Mouse (Mus musculus) neural tube, embryonic 15.5 days (tissue): Measurements from ENCODE around the gene Hacl1. TPM values are rescaled to one million over a fixed set of nuclear protein-coding genes. Genes with fewer than 3 reads are reported as not detected.

Source experiments
- ATAC-seq: fragments of 200-750 bp; cut with Nextera tagmentation; 2 replicates; pipeline ENCODE4 v1.8.0; 2017; ENCODE audit warnings: mild to moderate bottlenecking, moderate TSS enrichment, moderate library complexity; ENCODE audit not compliant: low FRiP score
- H3K27ac ChIP-seq: fragments of 300-500 bp; sonication (generic); replicated peaks from 2 replicates; pipeline ENCODE4 v1.5.1; 2015; ENCODE audit warnings: mild to moderate bottlenecking, inconsistent platforms
- H3K27me3 ChIP-seq: fragments of 300-500 bp; sonication (generic); replicated peaks from 2 replicates; pipeline ENCODE4 v1.6.1; 2015; ENCODE audit warnings: inconsistent platforms
- H3K36me3 ChIP-seq: fragments of 300-500 bp; sonication (generic); 2 replicates; pipeline ENCODE4 v1.6.1; 2015; ENCODE audit warnings: inconsistent platforms
- H3K4me1 ChIP-seq: fragments of 300-500 bp; sonication (generic); 2 replicates; pipeline ENCODE4 v1.6.1; 2015; ENCODE audit warnings: inconsistent platforms
- H3K4me2 ChIP-seq: fragments of 300-500 bp; sonication (generic); 2 replicates; pipeline ENCODE4 v1.6.1; 2015; ENCODE audit warnings: inconsistent platforms, mild to moderate bottlenecking, moderate library complexity
- H3K4me3 ChIP-seq: fragments of 300-500 bp; sonication (generic); replicated peaks from 2 replicates; pipeline ENCODE4 v1.5.1; 2015; ENCODE audit warnings: mild to moderate bottlenecking, inconsistent platforms
- H3K9ac ChIP-seq: fragments of 300-500 bp; sonication (generic); replicated peaks from 2 replicates; pipeline ENCODE4 v1.6.1; 2015; ENCODE audit warnings: mild to moderate bottlenecking, inconsistent platforms
- H3K9me3 ChIP-seq: fragments of 300-500 bp; sonication (generic); replicated peaks from 2 replicates; pipeline ENCODE4 v1.6.1; 2016; ENCODE audit warnings: inconsistent platforms
- WGBS: fragments of 180-500 bp; shearing (Covaris S2); methylation state at CpG from one replicate; pipeline ENCODE4 v1.1.7; 2015; ENCODE audit warnings: mixed read lengths; 5-methylcytosine and 5-hydroxymethylcytosine counted together
- polyA plus RNA-seq: library from polyadenylated mRNA; unstranded; fragments of >200 nt; fragmentation: Nextera tagmentation; extraction: Ambion mirVana; gene quantifications from 2 replicates; pipeline ENCODE4 v1.2.1, GENCODE M21; 2015

Hacl1 gene
- polyA plus RNA-seq, 1 experiment from 2014 or later = 7.9 TPM

GRCm38 (mm10) chr14:31583082-31583481, 58.0 kb downstream of the Hacl1 start:
- no peak for ATAC-seq
- H3K36me3 ChIP-seq = no peaks in the 10 kb centered on the region
- no peaks in the 10 kb centered on the region for H3K9me3 ChIP-seq
- no peak overlapping the region for H3K4me3 ChIP-seq
- no peak overlapping the region for H3K9ac ChIP-seq
- H3K27me3 ChIP-seq = no peaks in the 10 kb centered on the region
- H3K4me2 ChIP-seq = no peak overlapping the region
- 88% methylated on average over 9 of the region's 9 CpGs for WGBS
- no peaks in the 10 kb centered on the region for H3K4me1 ChIP-seq
- H3K27ac ChIP-seq = no peak overlapping the region

GRCm38 (mm10) chr14:31577966-31578735, 62.9 kb downstream of the Hacl1 start:
- Histone ChIP-seq H3K4me3 (no peak overlapping the region), H3K27me3 (no peaks in the 10 kb centered on the region), H3K9me3 (no peaks in the 10 kb centered on the region), H3K27ac (no peak overlapping the region), H3K36me3 (no peaks in the 10 kb centered on the region), H3K4me1 (no peaks in the 10 kb centered on the region), H3K9ac (no peak overlapping the region), H3K4me2 (no peak overlapping the region)
- 54% methylated on average over 9 of the region's 9 CpGs for WGBS
- no peak for ATAC-seq

- Histone ChIP-seq H3K4me1 (no peaks in the 10 kb centered on the region), H3K9ac (no peak overlapping the region), H3K27me3 (no peaks in the 10 kb centered on the region), H3K36me3 (no peaks in the 10 kb centered on the region), H3K4me2 (no peak overlapping the region), H3K4me3 (no peak overlapping the region), H3K9me3 (no peaks in the 10 kb centered on the region), H3K27ac (no peak overlapping the region)
- WGBS = 63% methylated on average over 10 of the region's 10 CpGs
- no peak for ATAC-seq
Observed at GRCm38 (mm10) chr14:31576846-31577697, 64.0 kb downstream of the Hacl1 start.

GRCm38 (mm10) chr14:31575866-31576265, 65.2 kb downstream of the Hacl1 start:
- Histone ChIP-seq H3K9me3 (no peaks in the 10 kb centered on the region), H3K4me2 (no peak overlapping the region), H3K4me3 (no peak overlapping the region), H3K4me1 (no peaks in the 10 kb centered on the region), H3K9ac (no peak overlapping the region), H3K36me3 (no peaks in the 10 kb centered on the region), H3K27ac (no peak overlapping the region), H3K27me3 (no peaks in the 10 kb centered on the region)
- no peak for ATAC-seq
- 82% methylated on average over 9 of the region's 9 CpGs for WGBS

GRCm38 (mm10) chr14:31574903-31575665, 66.0 kb downstream of the Hacl1 start:
- no peaks in the 10 kb centered on the region for H3K27me3 ChIP-seq
- no peak overlapping the region for H3K27ac ChIP-seq
- no peaks in the 10 kb centered on the region for H3K36me3 ChIP-seq
- 94% methylated on average over 18 of the region's 18 CpGs for WGBS
- no peaks in the 10 kb centered on the region for H3K9me3 ChIP-seq
- H3K9ac ChIP-seq = no peak overlapping the region
- ATAC-seq = no peak
- H3K4me3 ChIP-seq = no peak overlapping the region
- no peaks in the 10 kb centered on the region for H3K4me1 ChIP-seq
- no peak overlapping the region for H3K4me2 ChIP-seq

GRCm38 (mm10) chr14:31572561-31573175, 68.4 kb downstream of the Hacl1 start:
- 73% methylated on average over 9 of the region's 9 CpGs for WGBS
- Histone ChIP-seq H3K4me2 (no peak overlapping the region), H3K9me3 (no peaks in the 10 kb centered on the region)

GRCm38 (mm10) chr14:31571419-31571818, 69.7 kb downstream of the Hacl1 start:
- H3K4me3 ChIP-seq = no peak overlapping the region

More at GRCm38 (mm10) chr14:31572561-31573175, 68.4 kb downstream of the Hacl1 start:
- no peaks in the 10 kb centered on the region for H3K36me3 ChIP-seq
- H3K9ac ChIP-seq = no peak overlapping the region
- no peaks in the 10 kb centered on the region for H3K27me3 ChIP-seq
- no peak overlapping the region for H3K4me3 ChIP-seq
- H3K27ac ChIP-seq = no peak overlapping the region
- H3K4me1 ChIP-seq = no peaks in the 10 kb centered on the region
- ATAC-seq = no peak

GRCm38 (mm10) chr14:31570131-31570951, 70.7 kb downstream of the Hacl1 start:
- Histone ChIP-seq H3K27me3 (no peaks in the 10 kb centered on the region), H3K27ac (no peak overlapping the region), H3K9me3 (no peaks in the 10 kb centered on the region), H3K4me2 (no peak overlapping the region), H3K9ac (no peak overlapping the region), H3K36me3 (no peaks in the 10 kb centered on the region), H3K4me1 (no peaks in the 10 kb centered on the region), H3K4me3 (no peak overlapping the region)
- 78% methylated on average over 6 of the region's 6 CpGs for WGBS
- ATAC-seq = no peak

More at GRCm38 (mm10) chr14:31571419-31571818, 69.7 kb downstream of the Hacl1 start:
- H3K9me3 ChIP-seq = no peaks in the 10 kb centered on the region
- no peak overlapping the region for H3K27ac ChIP-seq
- H3K27me3 ChIP-seq = no peaks in the 10 kb centered on the region
- H3K36me3 ChIP-seq = no peaks in the 10 kb centered on the region
- ATAC-seq = no peak
- no peak overlapping the region for H3K9ac ChIP-seq
- H3K4me2 ChIP-seq = no peak overlapping the region
- 91% methylated on average over 5 of the region's 5 CpGs for WGBS
- H3K4me1 ChIP-seq = no peaks in the 10 kb centered on the region

- peak; percentile 38; the same call in 1 of the 2 replicates for ATAC-seq
- H3K4me3 ChIP-seq = no peak overlapping the region
- H3K27me3 ChIP-seq = no peaks in the 10 kb centered on the region
- 46% methylated on average over 7 of the region's 7 CpGs for WGBS
- H3K9me3 ChIP-seq = no peaks in the 10 kb centered on the region
- H3K4me1 ChIP-seq = no peaks in the 10 kb centered on the region
- H3K36me3 ChIP-seq = no peaks in the 10 kb centered on the region
- H3K27ac ChIP-seq = no peak overlapping the region
- no peak overlapping the region for H3K9ac ChIP-seq
- H3K4me2 ChIP-seq = no peak overlapping the region
Observed at GRCm38 (mm10) chr14:31569151-31569631, 71.9 kb downstream of the Hacl1 start.

GRCm38 (mm10) chr14:31565478-31566212, 75.4 kb downstream of the Hacl1 start:
- Histone ChIP-seq H3K4me2 (no peak overlapping the region), H3K4me3 (no peak overlapping the region)
- WGBS = 76% methylated on average over 9 of the region's 9 CpGs

More at GRCm38 (mm10) chr14:31565478-31566212, 75.4 kb downstream of the Hacl1 start:
- Histone ChIP-seq H3K9ac (no peak overlapping the region), H3K4me1 (no peaks in the 10 kb centered on the region), H3K27ac (no peak overlapping the region), H3K36me3 (no peaks in the 10 kb centered on the region), H3K9me3 (no peaks in the 10 kb centered on the region), H3K27me3 (no peaks in the 10 kb centered on the region)
- ATAC-seq = no peak
